Mouse (Mus musculus) cortical plate, adult 2 months (tissue): Measurements from ENCODE around the gene Elfn1.

Experiments used
- CTCF ChIP-seq: fragments of 200-500 bp; IDR thresholded peaks from 2 replicates; pipeline ENCODE4 v1.5.1; 2011; ENCODE audit warnings: mild to moderate bottlenecking, control low read depth, low read length; ENCODE audit not compliant: insufficient read depth; ENCODE audit errors: extremely low read depth
- POLR2A ChIP-seq: fragments of 200-500 bp; IDR thresholded peaks from 2 replicates; pipeline ENCODE4 v1.6.1; 2011; ENCODE audit warnings: mild to moderate bottlenecking, low read length, control low read depth; ENCODE audit not compliant: insufficient read depth; ENCODE audit errors: extremely low read depth

- TF ChIP-seq CTCF (no peak), POLR2A (no peak)
Measured at GRCm38 (mm10) chr5:139881161-139881560, 26.6 kb upstream of the Elfn1 start.
